Mouse (Mus musculus): ENCODE results near the gene Mgp.

Mgp gene

DNA sequence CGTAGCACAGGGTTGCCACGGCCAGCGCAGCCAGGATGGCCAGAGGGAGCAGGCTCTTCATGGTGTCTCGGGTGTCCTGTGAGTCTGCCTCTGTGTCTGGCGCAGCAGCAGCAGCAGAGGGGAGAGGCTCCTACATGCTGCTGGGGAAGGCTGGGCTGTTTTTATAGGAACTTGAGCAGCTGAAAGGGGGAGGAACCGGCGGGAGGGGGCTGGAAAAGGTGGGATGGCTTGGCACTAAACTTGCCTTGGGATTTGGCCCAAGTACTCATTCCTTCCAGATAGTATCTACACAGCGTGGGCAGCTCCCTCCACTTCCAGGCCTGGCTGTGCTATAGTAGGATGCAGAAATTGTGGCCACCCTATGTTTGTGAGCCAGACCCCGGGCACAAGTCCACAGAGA is at the start of gene Mgp:
Mgp (minus strand) TSS at position 154 of the 400 bp plus-strand sequence.
- no peak for DNase-seq (ENCODE audit: inconsistent age in 2 of 2, low spot score in 1 of 2)

- no peak for DNase-seq (ENCODE audit: inconsistent age in 2 of 2, low spot score in 1 of 2)
These were observed 49.4 kb upstream of the Mgp start for GRCm38 (mm10) chr6:136925049-136925448.

GRCm38 (mm10) chr6:136923532-136923931 is 47.9 kb upstream of the Mgp start, which contains the start of gene Pde6h:
Gene Pde6h (plus strand): TSS chr6:136923832.
- no peak for DNase-seq (ENCODE audit: inconsistent age in 2 of 2, low spot score in 1 of 2)

DNA sequence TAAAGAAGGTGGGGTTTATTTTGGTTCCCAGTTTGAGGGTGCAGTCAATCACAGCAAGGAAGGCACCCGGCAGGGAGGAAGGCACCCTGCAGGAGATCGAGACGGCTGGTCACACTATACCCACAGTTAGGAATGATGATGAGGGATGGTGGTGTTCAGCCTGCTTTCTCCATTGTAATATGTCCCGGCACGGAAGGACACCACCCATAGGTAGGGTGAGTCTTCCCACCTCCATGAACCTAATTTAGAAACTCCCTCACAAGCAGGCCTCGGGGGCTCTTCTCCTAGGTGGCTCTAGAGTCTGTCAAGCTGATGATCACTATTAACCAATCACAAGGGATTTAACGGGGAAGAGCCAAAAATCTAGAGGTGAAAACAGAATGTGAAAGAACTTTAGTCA is 47.2 kb upstream of the Mgp start:
- DNase-seq (ENCODE audit: inconsistent age in 2 of 2, low spot score in 1 of 2) = no peak

GRCm38 (mm10) chr6:136922080-136922479 is 46.5 kb upstream of the Mgp start, which contains the start of gene Erp27:
Gene Erp27 (minus strand): TSS chr6:136922180.
- no peak for DNase-seq (ENCODE audit: inconsistent age in 2 of 2, low spot score in 1 of 2)

DNA sequence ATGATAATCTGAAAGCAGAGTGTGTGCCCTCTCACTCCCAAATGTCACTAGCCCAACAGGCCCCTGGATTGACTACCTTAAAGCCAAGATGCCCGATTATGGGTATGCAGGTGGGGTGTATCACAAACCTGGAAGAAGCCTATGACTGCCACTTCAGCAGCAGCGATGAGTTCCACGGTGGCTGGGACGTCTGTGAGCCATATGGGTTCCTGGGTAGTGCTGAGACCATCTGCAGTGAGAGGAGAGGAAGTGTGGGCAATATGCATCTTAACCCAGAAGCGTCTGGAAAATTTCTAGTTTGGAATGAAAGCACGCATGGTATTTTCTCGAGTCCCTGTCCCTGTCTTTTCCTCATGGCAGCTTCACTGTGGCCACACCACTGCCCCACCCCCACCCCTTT is 46.0 kb upstream of the Mgp start:
- DNase-seq (ENCODE audit: inconsistent age in 2 of 2, low spot score in 1 of 2) = no peak

DNA sequence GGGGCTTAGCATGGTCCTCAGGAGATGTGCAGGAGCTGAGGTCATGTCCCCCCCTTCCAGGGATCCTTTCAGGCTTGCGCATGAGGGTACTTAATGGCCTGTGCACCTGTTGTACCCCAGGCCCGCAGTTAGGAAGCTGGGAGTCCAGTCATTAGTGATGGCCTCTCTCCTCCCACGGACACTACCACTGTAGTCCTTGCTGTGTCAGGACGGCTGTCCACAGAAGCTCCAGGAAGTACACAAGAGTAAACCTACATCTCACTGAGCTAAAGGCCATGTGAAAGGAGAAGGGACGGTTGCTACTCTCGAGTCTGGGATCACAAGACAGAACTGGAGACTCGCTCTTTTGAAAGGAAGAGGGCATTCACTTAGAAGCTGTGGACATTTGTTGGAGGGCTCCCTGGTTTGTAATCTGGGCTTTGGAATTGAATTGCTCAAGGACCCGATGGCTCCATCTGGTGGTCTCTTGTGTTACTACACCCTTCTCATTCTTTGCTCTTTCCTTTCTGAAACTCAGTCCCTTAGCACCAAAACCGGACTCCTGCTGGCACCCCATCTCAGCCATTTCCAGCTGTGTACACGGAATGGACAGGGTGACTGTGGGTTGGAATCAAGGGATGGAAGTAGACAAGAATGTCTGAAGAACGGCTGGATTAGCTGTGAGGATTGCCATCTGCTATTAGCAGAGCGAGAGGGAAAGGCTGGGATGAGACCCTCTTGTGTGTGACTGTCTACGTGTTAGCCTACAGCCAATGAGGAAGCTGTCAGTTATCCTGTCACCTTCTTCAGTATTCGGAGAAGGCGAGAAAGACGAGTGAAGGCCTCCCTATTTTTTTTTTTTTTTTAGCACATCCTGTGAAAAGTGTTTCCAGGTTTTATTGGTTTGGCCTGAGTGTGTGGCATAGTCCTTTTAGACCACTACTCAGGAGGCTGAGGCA is 45.0 kb upstream of the Mgp start:
- peak; percentile 57 to 92 for DNase-seq (ENCODE audit: inconsistent age in 2 of 2, low spot score in 1 of 2)

DNA sequence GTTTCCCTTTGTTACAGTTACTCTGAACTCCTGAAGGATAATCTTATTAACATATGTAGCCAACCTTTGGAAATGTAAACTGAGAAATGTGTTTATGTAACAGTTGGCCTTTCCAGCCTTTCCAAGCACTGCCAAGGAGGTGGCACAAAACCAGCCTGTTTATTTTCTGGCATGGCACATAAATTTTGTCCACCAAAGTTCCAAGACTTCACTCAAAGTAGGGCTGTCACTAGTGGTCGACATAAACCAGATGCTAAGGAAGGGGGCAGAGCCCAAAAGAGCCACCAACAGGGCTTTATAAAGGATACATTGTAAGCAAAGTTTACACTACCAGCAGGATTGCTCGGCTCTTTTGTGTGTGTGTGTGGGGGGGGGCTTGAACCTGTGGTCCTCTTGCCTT is 42.3 kb upstream of the Mgp start:
- no peak for DNase-seq (ENCODE audit: inconsistent age in 2 of 2, low spot score in 1 of 2)

GRCm38 (mm10) chr6:136915721-136916395 is 40.2 kb upstream of the Mgp start:
- DNase-seq (ENCODE audit: inconsistent age in 2 of 2, low spot score in 1 of 2) = no peak

GRCm38 (mm10) chr6:136914234-136914633 is 38.6 kb upstream of the Mgp start:
- DNase-seq (ENCODE audit: inconsistent age in 2 of 2, low spot score in 1 of 2) = no peak

GRCm38 (mm10) chr6:136913384-136914126 is 37.9 kb upstream of the Mgp start:
- peak in 1 of 2 experiments; percentile 61 for DNase-seq (ENCODE audit: inconsistent age in 2 of 2, low spot score in 1 of 2)

DNA sequence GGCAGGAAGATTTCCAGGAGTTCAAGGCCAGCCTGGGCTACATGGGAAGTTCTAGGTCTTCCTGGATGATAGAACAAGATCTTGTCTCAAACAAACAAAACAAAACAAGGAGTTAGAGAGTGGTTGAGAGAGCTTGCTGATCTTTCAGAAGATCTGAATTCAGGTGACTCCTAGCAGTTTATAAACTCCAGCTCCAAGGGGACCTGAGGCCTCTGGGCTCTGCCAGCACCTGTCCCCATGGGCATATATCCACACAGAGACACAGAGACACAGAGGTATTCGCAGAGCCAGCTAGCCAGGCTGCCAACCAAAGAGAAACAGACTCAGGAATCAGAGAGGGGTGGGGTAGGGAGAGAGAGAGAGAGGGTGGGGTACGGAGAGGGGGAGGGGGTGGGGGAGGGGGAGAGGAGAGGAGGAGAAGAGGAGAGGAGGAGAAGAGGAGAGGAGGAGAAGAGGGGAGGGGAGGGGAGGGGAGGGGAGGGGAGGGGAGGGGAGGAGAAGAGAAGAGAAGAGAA is 37.2 kb upstream of the Mgp start:
- no peak for DNase-seq (ENCODE audit: inconsistent age in 2 of 2, low spot score in 1 of 2)

- peak in 1 of 2 experiments; percentile 39 for DNase-seq (ENCODE audit: inconsistent age in 2 of 2, low spot score in 1 of 2)
These were observed 34.7 kb upstream of the Mgp start for GRCm38 (mm10) chr6:136910247-136910890.

DNA sequence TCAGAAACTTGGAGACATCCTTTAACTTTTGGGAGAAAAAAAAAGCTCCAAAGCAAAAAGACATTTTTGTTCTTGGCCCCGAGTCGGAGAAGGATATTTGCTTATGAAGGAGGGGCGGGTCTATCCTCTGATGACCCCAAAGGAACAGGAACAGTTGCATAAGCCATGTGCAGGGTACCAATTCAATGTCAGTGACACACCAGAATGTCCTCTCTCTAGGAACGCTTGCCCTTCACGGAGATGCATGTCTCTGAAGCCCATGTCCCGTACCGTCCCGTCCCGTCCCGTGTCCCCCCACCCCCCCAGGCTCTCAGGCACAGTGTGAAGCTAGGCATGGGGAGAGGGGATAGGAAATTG is 31.3 kb upstream of the Mgp start:
- no peak for DNase-seq (ENCODE audit: inconsistent age in 2 of 2, low spot score in 1 of 2)

DNA sequence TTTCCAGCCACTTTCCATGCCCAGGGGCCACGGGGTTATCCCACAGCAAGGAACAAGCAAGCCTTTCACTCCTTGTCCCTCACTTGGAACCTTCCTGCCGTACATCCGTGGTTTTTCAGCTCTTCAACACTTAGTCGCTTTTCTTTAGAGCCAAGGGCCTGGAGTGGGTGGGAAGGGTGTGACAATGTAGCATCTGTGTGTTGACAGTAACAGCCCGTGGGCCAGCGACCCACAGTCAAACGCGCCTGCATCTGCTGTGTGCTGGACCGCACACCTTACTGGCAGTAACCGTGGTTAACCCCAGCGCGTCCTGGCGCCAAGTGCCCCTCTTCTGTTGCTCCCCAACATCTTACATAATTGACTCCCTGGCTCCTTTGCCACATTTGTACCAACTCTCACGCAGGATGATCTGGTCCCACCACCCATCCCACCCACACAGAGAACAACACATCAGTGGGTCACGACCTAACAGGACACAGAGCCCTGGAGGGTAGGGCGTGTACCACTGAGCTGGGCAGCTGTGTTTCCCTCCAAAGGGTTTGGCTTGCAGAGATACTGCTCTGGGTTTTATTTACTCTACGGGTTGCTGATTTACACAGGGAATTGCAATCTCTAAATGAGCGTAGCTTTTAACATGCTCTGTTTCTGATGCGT is 30.8 kb upstream of the Mgp start:
- no peak for DNase-seq (ENCODE audit: inconsistent age in 2 of 2, low spot score in 1 of 2)

DNA sequence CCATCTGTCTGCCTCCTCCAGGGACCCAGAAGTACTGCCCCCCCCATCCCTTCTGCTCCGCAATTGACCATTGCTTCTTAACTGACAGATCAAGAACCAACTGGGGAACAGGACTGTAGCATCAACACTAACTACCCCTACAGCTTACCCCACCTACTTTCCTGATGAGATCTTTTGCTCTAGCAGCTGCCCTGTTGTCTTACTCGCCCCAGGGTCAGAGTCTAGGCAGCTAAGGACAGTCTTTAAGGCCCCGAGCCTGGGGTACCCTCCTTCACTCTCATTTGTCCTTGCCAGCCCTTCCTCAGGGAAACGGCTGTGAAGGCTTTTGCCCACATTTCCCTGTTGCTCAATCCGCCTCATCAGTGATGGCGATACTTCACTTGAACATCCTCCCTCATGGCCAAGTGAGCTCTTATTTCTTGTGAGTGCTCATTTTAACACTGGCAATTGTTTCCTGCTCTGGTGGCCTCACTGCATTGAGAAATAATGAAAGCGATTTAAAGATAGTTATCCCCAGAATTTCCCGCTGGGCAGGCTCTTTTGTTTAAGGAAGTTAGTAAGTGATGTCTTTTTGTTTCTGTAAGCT is 28.4 kb upstream of the Mgp start:
- no peak for DNase-seq (ENCODE audit: inconsistent age in 2 of 2, low spot score in 1 of 2)

GRCm38 (mm10) chr6:136902527-136902926 is 26.9 kb upstream of the Mgp start:
- no peak for DNase-seq (ENCODE audit: inconsistent age in 2 of 2, low spot score in 1 of 2)

DNA sequence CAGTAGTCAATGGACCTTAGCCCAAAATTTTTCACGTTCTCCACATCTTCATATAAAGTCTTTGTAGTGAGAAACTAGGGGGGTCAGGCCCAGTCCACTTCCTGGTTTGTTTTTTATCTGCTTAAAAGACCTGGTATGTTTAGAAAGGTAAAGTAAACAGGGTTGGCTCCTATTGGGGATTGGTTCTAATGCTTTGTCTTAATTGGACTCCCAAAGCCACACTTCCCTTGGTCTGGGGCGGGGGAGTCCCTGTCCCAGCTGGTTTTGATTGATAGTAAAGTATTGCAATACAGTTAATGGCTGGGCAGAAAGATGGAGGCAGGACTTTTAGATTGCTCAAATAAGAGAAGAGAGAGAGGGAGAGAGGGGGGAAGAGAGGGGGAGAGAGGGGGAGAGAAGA is 25.4 kb upstream of the Mgp start:
- no peak for DNase-seq (ENCODE audit: inconsistent age in 2 of 2, low spot score in 1 of 2)

DNA sequence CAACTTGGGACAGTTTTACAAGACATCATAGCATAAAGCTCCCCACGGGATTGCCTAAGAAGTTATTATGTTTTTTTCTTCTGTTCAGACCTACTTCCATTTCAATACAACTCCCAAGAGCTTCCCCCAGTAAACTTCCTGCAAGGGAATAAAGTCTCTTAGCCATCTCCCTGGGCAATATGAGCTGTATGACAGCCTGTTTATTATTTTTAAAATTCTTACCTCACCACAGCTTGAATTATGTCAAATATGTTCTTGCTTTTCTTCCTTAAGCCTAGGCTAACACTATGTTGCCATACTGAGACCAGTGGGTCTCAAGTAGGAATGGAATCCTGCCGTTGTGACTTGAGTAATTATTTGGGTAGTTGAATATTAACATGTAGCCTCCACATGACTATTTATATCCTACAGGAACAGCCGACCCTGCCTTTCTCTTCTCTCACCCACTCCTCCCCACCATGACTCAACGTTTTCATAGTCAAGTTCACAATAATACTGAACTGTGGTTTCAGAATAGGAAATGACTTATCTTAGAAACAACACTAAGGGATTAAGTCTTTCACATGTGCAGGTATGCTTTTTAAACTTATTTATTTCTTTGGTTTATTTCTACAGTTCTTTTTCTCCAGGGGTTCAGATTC is 24.9 kb upstream of the Mgp start:
- no peak for DNase-seq (ENCODE audit: inconsistent age in 2 of 2, low spot score in 1 of 2)
